Mouse (Mus musculus) midbrain, embryonic 16.5 days (tissue): ENCODE data around the gene Lima1. TPM values are rescaled to one million over a fixed set of nuclear protein-coding genes. Genes with fewer than 3 reads are reported as not detected.

ENCODE experiments used
- ATAC-seq: fragments of 200-750 bp; cut with Nextera tagmentation; 2 replicates; pipeline ENCODE4 v1.8.0; 2017; ENCODE audit warnings: moderate TSS enrichment
- H3K27ac ChIP-seq: fragments of 300-500 bp; sonication (generic); 2 replicates; pipeline ENCODE4 v1.5.1; 2014; ENCODE audit warnings: mild to moderate bottlenecking, low read length, mixed read lengths
- H3K27me3 ChIP-seq: fragments of 300-500 bp; sonication (generic); 2 replicates; pipeline ENCODE4 v1.6.1; 2014; ENCODE audit warnings: low read depth, low read length, mixed read lengths; ENCODE audit not compliant: control insufficient read depth, insufficient read depth
- H3K36me3 ChIP-seq: fragments of 300-500 bp; sonication (generic); 2 replicates; pipeline ENCODE4 v1.6.1; 2014; ENCODE audit warnings: mild to moderate bottlenecking, low read length, moderate library complexity, mixed read lengths; ENCODE audit not compliant: control insufficient read depth, insufficient read depth
- H3K4me1 ChIP-seq: fragments of 300-500 bp; sonication (generic); 2 replicates; pipeline ENCODE4 v1.6.1; 2014; ENCODE audit warnings: mild to moderate bottlenecking, low read length, mixed read lengths; ENCODE audit not compliant: control insufficient read depth, insufficient read depth
- H3K4me2 ChIP-seq: fragments of 300-500 bp; sonication (generic); 2 replicates; pipeline ENCODE4 v1.6.1; 2014; ENCODE audit warnings: mild to moderate bottlenecking, low read length, mixed read lengths
- H3K4me3 ChIP-seq: fragments of 300-500 bp; sonication (generic); 2 replicates; pipeline ENCODE4 v1.5.1; 2014; ENCODE audit warnings: low read depth, mild to moderate bottlenecking, low read length, moderate library complexity, mixed read lengths
- H3K9ac ChIP-seq: fragments of 300-500 bp; sonication (generic); 2 replicates; pipeline ENCODE4 v1.6.1; 2014; ENCODE audit warnings: low read depth, low read length, mixed read lengths
- H3K9me3 ChIP-seq: fragments of 300-500 bp; sonication (generic); replicated peaks from 2 replicates; pipeline ENCODE4 v1.6.1; 2014; ENCODE audit warnings: mild to moderate bottlenecking, low read length, mixed read lengths; ENCODE audit not compliant: control insufficient read depth, poor library complexity, severe bottlenecking
- WGBS: fragments of 180-500 bp; shearing (Covaris S2); extraction: QIAGEN DNeasy Blood & Tissue Kit; methylation state at CpG from one replicate; pipeline ENCODE4 v1.1.7; 2014; 5-methylcytosine and 5-hydroxymethylcytosine counted together
- polyA plus RNA-seq: library from polyadenylated mRNA; unstranded; fragments of >200 nt; fragmentation: Nextera tagmentation; extraction: Ambion mirVana; gene quantifications from 2 replicates; pipeline ENCODE4 v1.2.1, GENCODE M21; 2015

Gene Lima1
- polyA plus RNA-seq, 1 experiment from 2014 or later: 11.8 TPM

DNA sequence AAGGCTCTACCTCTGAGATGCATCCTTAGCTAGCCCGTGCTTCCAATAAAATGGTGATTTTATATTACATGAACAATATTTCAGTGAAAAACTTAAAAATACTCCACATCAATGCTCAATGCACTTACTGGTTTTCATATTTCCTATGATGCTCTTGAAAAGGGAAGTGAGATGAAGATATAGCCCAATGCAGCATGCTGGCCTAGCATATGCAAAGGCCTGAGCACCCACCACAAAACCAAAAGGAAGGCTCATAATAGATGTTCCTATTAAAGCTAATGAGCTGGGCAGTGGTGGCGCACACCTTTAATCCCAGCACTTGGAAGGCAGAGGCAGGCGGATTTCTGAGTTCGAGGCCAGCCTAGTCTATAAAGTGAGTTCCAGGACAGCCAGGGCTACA, 69.6 kb downstream of the Lima1 start:
- ATAC-seq: no peak
- Histone ChIP-seq H3K27me3 (no peaks in the 10 kb centered on the region), H3K9ac (no peak overlapping the region), H3K9me3 (no peaks in the 10 kb centered on the region), H3K4me3 (no peak overlapping the region), H3K4me2 (no peak overlapping the region), H3K36me3 (no peaks in the 10 kb centered on the region), H3K4me1 (peaks cover 14% of the 10 kb centered on the region), H3K27ac (no peak overlapping the region)
- WGBS: 94% methylated on average over 4 of the region's 4 CpGs

DNA sequence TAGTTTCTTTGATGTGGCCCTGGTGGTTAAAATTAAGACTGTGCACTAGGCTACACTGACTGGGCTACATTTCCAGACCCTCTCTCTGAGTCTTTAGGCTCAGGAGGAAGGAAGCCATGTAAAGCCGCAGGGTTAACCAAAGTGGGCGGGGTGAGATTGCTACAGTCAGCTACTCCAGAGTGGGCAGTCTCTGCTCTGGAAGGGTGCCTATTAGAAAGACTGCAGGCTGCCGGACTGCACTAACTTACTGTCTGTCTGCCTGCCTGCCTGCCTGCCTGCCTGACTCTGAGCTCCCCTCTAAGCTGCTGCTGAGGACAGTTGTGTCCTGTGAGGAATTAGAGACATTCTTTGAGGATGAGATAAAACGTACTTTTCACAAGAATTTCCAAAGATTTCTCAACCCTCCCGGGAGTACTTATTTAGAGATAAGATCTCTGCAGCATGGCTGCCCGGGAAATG, 72.0 kb downstream of the Lima1 start:
- Histone ChIP-seq H3K4me3 (no peak overlapping the region), H3K27ac (no peak overlapping the region), H3K27me3 (no peaks in the 10 kb centered on the region), H3K9ac (no peak overlapping the region), H3K9me3 (no peaks in the 10 kb centered on the region), H3K4me2 (no peak overlapping the region), H3K36me3 (no peaks in the 10 kb centered on the region), H3K4me1 (peaks cover 13% of the 10 kb centered on the region)
- no peak for ATAC-seq
- 24% methylated on average over 6 of the region's 6 CpGs for WGBS

DNA sequence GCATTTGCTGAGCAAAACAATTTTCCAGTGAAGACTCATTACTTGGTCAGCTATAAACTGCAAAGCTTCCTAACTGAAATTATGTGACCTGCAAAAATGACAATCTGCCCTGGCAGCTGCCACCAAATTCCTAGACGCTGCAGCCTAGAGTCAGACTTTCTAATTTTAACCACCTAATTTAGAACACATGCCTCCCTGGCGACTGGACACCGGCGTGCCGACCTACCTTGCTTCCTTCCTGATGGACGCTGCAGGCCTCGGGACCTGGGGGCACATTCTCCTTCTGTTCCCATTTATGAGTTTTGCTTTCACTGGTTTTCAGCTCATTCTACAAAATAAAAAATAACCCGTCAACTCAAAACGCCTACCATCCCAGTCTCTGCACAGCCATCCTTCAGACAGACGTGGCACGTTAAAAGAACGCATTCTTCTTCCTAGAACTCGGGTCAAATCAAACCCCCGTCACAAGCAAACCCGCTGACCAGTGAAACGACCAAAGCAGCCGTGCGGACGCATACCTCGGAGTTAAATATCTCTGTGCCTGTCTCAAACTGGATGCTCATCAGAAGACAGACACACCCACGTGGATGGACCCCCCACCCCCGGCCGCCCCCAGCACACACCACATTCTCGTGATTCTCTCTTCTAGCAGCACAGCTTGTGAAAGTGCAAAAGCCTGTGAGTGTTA, 73.2 kb downstream of the Lima1 start:
- H3K9me3 ChIP-seq: no peaks in the 10 kb centered on the region
- H3K4me2 ChIP-seq: no peak overlapping the region
- no peaks in the 10 kb centered on the region for H3K36me3 ChIP-seq
- H3K4me1 ChIP-seq: peaks cover 5% of the 10 kb centered on the region; the same call in 1 of the 2 replicates
- H3K4me3 ChIP-seq: no peak overlapping the region
- no peak for ATAC-seq
- no peak overlapping the region for H3K27ac ChIP-seq
- no peak overlapping the region for H3K9ac ChIP-seq
- WGBS: 60% methylated on average over 24 of the region's 24 CpGs
- no peaks in the 10 kb centered on the region for H3K27me3 ChIP-seq

DNA sequence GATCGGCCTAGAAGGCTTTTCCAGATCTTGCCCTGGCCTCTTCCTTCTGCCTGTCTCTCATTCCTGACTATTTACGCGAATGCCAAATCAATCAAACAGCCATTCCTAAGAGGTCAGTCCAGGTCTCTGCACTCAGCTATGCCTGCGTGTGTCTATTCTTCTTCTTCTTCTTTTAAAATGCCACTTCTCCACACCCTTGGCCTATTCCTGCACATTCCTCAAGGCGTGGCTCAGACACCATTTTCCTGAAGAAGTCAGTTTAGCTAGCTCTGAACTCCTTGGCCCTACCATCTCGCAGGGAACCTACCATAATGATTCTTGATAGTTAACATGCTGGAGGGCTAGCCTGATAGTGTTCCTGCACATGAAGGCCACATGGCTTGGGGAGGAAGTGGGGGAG, 75.5 kb downstream of the Lima1 start:
- Histone ChIP-seq H3K9ac (no peak overlapping the region), H3K4me2 (no peak overlapping the region), H3K9me3 (no peaks in the 10 kb centered on the region), H3K27me3 (no peaks in the 10 kb centered on the region), H3K4me3 (no peak overlapping the region), H3K27ac (no peak overlapping the region), H3K4me1 (peaks cover 8% of the 10 kb centered on the region; the same call in 1 of the 2 replicates), H3K36me3 (no peaks in the 10 kb centered on the region)
- no peak for ATAC-seq
- WGBS: 84% methylated on average over 6 of the region's 6 CpGs

DNA sequence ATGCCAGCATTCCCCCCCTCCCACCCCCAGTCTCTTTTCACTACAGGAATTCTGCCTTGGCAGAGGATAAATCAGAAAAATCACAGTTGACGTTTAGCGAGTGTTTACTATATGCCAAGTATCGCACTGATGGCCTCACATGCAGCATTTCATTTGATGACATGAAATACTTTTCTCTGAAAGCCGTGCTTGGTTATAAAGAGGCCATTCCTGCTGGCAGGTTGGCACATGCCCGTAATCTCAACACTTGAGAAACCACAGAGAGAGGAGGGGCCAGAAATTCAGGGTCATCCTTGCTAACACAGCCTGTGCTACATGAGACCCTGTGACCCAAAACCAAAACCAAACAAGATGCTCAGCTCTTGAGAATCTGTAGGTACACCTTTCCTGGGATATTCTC, 77.4 kb downstream of the Lima1 start:
- 80% methylated on average over 5 of the region's 5 CpGs for WGBS
- Histone ChIP-seq H3K4me1 (0 out of 2 replicates have a peak, but pooled peaks cover 4% of the 10 kb centered on the region), H3K4me3 (no peak overlapping the region), H3K9ac (no peak overlapping the region), H3K36me3 (no peaks in the 10 kb centered on the region), H3K4me2 (no peak overlapping the region), H3K27ac (no peak overlapping the region), H3K27me3 (no peaks in the 10 kb centered on the region), H3K9me3 (no peaks in the 10 kb centered on the region)
- ATAC-seq: no peak

DNA sequence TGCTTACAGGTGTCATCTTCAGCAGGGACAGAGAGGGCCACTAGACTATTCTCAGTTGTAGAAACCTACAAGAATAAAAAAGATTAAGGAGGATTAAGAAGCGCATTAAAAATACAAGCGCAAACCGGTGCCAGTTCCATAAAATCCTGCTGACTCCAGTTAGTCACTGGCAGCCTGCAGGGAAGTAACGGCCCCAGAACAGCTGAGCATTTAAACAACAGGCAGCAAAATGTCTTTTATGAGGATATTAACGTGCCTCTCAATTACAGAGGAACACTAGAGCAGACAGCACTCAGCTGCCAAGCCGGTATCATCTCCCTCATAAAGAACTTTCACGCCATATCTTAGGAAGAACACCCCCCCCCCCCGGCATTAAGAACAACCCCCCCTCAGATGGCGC, 78.5 kb downstream of the Lima1 start:
- H3K36me3 ChIP-seq: no peaks in the 10 kb centered on the region
- H3K9me3 ChIP-seq: no peaks in the 10 kb centered on the region
- no peak overlapping the region for H3K9ac ChIP-seq
- ATAC-seq: no peak
- 0 out of 2 replicates have a peak, but pooled peaks cover 4% of the 10 kb centered on the region for H3K4me1 ChIP-seq
- WGBS: 51% methylated on average over 9 of the region's 9 CpGs
- no peak overlapping the region for H3K4me3 ChIP-seq
- H3K27ac ChIP-seq: peak overlapping the region; percentile 7; the same call in 1 of the 2 replicates
- H3K4me2 ChIP-seq: no peak overlapping the region
- H3K27me3 ChIP-seq: no peaks in the 10 kb centered on the region

DNA sequence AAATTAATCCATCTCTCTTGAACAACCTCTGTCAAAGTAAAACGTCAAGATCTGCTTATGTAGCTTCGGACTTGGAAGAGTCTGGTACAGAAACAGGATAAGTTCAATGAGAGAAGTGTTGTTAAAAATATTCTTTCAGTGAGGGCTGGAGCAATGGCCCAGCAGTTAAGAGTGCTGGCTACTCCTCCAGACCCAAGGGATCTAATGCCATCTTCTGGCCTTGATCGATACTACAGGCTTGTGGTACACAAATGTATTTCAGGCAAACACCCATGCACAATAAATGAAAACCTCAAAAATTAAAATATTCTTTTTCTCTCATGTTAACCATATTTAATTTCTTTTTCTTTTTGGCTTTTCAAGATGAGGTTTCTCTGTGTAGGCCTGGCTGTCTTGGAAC, 79.2 kb downstream of the Lima1 start:
- Histone ChIP-seq H3K27ac (no peak overlapping the region), H3K27me3 (no peaks in the 10 kb centered on the region)

DNA sequence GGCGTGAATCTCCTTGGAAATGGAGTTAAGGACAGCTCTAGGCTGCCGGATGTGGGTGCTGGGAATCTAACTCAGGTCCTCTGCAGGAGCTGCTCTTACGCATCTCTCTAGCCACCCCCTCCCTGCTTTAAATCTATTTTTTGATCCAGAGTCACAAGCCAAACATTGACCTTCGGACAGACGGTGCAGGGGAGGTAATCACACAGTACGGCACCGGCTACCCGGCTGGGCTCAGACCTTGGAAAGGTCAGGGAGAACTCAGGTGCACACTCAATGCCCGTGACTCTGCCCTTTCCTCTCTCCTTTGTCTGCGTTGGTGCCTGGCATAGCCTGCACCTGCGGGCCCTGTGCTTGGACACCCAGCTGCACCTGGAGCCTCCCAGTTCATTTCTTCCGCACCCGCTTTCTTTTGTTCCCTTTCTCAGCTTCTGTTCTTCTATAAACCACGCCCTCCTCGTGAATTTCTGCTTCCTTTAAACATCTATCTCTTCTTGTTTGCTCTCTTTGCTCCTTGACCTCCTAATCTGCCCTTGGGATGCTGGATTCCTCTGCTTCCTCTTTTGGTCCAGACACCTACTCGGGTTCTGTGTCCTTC, 82.9 kb downstream of the Lima1 start:
- Histone ChIP-seq H3K9ac (no peak overlapping the region), H3K27ac (no peak overlapping the region), H3K27me3 (no peaks in the 10 kb centered on the region), H3K4me3 (no peak overlapping the region), H3K4me2 (no peak overlapping the region), H3K4me1 (peaks cover 4% of the 10 kb centered on the region; the same call in 1 of the 2 replicates), H3K9me3 (no peaks in the 10 kb centered on the region), H3K36me3 (no peaks in the 10 kb centered on the region)
- 87% methylated on average over 16 of the region's 16 CpGs for WGBS
- ATAC-seq: no peak

More for the DNA sequence above, 79.2 kb downstream of the Lima1 start:
- Histone ChIP-seq H3K4me1 (0 out of 2 replicates have a peak, but pooled peaks cover 4% of the 10 kb centered on the region), H3K9ac (no peak overlapping the region), H3K4me2 (no peak overlapping the region), H3K4me3 (no peak overlapping the region), H3K36me3 (no peaks in the 10 kb centered on the region), H3K9me3 (no peaks in the 10 kb centered on the region)
- ATAC-seq: no peak
- WGBS: 88% methylated on average over 3 of the region's 3 CpGs

DNA sequence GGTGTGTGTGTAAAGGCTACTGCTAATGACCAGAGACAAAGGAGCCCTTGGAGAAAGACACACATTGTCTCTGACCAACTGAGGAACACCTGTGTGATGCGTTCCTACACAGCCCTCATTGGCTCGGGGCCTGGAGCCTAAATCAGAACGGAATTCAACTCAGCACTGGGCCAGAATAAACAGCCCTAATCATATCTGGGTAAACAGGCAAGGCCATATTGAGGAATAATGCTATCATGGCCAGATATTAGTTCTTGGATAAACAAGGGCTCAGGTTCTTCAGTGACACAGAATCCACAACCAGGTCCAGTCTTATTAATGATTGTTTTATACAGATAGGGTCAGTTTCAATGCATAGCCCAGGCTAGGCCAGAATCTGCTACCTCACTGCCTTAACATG, 84.3 kb downstream of the Lima1 start:
- WGBS: 84% methylated on average over 3 of the region's 3 CpGs

More for the DNA sequence above, 84.3 kb downstream of the Lima1 start:
- H3K9me3 ChIP-seq: no peaks in the 10 kb centered on the region
- ATAC-seq: no peak
- no peak overlapping the region for H3K9ac ChIP-seq
- no peak overlapping the region for H3K4me3 ChIP-seq
- no peaks in the 10 kb centered on the region for H3K36me3 ChIP-seq
- no peaks in the 10 kb centered on the region; the same call in 1 of the 2 replicates for H3K4me1 ChIP-seq
- no peak overlapping the region for H3K27ac ChIP-seq
- no peaks in the 10 kb centered on the region for H3K27me3 ChIP-seq
- H3K4me2 ChIP-seq: no peak overlapping the region
